Mouse (Mus musculus) thymus, postnatal 10 days (tissue): Measurements from ENCODE around the gene Slc15a3.

Source experiments
- DNase-seq, 2 experiments: peaks; one replicate each; pipeline ENCODE4 v3.0.0; 2021; ENCODE audit warnings: low spot score in 2 of 2

The Slc15a3 gene

DNA sequence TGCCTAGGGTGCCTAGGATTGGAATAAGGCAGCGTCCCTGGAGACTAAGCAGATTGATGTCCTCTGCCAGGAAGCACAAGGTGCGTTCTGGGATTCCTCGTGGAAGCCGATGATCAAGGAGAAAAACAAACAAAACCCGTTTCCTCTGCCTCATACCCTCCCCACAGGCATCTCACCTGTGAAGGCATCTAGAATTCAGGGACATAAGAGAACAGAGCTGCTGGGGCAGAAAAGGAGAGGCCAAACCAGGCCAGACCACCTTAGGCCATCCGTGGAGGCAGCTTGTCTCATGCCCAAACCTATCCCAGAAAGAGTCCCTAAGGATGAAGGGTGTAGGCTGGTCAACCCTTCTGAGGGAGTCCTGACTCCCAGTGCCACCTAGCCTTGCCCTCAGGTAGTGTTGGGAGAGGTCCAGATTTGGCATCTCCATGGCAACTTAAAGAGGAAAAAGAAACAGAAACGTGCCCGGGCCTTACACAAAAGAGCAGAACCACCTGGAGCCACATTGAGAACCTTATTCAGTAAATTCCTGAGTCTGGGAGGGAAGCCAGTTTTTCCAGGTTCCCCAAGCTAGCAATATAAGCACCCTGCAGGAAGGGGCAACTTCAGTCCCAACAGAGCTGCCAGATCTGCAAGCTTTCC is 30.5 kb downstream of the Slc15a3 start, which contains the start of gene Tmem132a:
Gene Tmem132a (minus strand): TSS at position 55 of the 642 bp plus-strand sequence.
- DNase-seq = no peak

DNA sequence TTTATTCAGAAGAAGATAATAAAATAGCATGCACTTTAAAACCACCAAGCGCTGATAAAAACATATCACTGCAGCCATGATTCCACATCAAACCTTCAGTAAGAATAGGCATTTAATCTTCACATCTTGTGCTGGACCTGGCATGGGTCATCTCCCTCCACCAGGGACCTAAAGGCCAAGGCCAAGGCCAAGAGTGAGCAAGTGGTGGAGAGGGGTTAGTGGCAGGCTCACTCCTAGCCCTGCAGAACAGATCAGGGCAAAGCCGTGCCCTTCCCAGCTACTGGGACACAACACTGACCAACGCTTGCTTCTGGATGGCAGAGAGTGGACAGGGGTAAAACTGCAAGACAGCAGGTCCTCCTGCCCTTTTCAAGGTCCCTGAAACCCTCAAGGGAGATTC is 31.1 kb downstream of the Slc15a3 start:
- no peak for DNase-seq

DNA sequence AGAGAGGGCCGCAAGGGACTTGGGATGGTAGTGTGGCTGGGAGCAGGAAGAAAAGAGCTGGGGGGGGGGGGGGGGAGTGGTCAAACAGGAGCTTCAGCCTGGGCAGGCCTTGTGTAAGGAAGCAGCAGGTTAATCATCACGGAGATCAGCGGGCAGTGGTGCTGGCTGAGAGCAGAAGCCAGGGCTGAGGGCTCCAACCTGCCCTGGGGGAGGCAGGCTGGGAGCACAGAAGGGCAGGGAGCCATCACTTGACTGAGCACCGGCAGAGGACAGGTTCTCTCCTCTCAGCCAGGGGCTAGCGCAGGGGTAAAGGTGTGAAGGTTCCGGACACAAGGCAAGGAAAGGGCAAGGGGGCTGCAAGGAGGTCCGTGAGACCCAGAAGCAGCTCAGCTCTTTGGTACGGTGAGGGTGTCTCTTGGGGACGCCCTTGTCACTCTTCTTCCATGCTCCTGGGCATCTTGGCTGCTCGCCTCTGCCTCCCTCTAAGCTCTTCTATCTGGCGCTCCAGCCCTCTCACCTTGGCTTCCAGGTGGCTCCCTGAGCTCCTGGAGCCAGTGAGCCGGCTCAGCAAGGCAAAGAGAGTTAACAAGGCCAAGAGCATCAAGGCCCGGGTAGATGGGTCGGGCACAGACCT is 31.9 kb downstream of the Slc15a3 start:
- no peak for DNase-seq

DNA sequence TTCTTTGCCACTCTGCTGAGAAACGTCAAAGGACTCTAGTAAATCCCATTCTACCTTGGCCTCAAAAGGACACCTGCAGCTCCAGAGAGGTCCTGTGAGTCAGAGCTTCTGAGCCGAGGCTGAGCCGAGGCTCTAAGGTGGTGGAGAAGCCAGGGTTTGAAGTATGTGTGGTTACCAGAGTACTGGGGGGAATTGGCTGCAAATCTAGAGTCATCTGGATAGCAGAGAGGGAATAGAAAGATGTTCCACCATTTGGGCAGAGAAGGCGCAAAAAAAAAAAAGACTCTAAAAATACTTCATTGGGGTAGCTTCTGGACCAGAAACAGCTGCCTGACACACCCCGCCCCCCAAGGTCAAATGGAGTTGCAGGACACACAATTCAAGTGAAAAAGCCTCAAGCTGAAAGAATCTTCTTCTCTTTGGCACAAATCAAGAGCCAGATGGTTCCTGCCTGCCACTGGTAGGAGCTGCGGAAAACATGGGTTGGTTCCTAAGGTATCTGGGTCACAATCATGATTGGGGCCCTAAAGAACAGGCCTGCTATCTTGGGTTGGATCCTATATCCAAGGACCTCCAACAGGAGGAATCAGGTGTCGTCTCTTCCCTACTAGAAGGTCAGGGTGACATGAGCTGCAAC is 38.8 kb downstream of the Slc15a3 start:
- DNase-seq = no peak

DNA sequence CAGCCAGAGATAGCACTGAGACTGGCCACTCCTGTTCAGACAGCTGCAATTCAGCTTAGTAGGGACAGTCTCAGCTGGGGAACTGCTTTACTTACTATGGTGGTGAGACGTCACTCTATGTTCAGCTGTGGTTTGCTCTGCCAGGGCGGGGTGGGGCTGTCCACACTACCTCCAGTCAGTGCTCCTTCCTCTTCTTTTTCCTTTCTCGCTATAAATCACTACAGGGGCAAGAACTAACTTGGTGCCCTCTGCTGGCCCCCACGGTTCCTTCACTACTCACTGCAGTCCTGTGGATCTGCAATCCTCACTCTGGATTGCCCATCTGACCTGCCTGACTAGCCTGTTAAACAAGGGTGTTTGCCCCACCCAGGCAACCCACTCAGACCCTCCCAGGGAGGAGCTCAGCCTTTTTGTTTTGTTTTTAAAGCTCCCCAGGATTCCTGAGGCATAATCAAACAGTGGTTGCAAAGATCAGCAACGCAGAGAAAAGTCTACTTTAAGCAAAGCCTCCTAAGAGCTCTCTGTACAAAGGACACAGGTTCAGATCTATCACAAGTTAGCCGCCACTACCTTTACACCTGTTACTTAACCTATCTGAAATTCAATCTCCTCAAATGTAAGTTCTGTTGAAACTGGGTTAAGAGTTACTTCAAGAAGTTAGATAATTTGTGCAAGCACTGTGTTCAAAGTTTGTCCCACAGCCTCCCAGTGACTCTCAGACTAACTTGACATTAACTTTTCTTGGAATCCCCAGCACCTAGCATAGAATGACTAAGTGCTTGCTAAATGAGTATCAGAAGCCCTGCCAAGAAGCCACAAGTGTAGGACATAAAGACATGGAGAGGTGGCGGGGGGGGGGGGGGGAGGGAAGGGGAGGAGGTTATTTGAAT is 40.8 kb downstream of the Slc15a3 start:
- peak; percentile 16 to 46 for DNase-seq

DNA sequence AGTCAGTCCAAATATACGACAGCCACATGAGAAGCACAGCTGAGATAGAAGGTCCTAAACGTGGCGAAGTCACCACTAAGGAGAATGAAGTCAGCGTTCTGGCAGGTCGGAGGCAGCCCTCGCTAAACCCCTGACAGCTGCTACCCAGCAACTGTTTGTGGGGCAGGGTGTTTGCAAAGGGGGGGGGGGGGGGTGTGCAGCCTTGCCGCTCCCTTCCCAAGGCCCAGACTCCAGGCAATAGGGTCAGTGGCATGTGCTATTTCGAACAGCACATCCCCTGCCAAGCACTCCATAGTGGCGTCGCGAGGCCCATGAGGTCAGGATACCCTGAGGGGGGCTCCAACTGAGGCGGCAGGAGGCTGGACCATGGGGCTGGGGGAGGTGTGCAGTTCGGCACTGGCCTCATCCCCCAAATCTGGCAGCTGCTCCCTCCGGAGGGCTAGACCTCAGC is 41.5 kb downstream of the Slc15a3 start:
- no peak for DNase-seq

DNA sequence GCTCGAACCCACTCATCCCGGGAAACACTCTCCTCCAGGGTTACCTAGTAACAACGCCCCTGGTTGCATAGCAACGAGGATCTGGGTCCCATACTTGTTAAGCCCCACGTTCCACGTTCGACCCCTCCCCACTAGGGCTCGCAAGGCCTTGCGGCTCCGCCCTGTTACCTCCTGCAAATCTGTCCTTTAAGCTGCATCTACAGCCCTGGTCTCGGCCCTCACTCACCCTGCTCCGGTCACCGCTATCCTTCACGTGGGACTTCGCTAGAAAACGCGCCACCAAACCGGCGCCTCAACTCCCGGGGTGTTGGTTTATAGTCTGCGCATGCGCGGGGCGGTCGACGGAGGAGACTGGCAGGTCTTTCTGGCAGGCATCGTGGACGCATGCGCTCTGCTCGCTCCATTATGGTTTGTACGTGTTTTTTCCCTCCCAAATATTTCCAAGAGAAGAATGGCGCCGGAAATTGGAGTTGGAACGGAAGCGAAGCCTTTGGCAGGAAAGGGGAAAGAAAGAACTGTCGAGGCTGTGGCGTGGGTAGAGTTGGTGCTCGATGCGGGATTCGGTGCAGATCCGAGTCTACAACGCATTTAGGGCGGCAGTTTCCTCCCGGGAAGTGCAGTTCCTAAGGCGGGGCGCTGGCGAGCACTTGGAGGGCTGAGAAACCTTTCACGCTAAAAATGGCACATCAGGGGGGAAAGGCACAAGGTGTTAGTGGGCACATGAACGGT is 42.1 kb downstream of the Slc15a3 start, which contains the start of gene Tmem109:
Gene Tmem109 (minus strand): TSS at position 576 of the 729 bp plus-strand sequence.
- peak; percentile 85 to 90 for DNase-seq

DNA sequence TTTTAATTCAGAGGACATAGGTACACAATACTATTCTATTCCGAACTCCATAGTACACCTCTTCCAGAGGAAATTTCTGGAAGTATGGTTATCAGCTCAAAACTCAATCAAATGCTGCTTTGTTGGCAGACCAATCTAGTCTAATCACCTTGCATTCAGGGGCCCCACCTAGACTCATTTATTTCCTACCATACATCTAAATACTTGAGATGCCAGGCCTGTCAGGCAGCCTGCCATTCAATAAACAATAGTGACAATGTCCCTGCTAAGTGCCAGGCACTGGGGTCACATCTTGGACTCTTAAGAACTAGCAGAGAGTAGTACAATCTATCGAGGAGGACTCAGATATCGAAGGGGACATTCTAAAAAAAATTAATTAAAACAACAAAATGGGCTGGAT is 52.7 kb downstream of the Slc15a3 start:
- no peak for DNase-seq

DNA sequence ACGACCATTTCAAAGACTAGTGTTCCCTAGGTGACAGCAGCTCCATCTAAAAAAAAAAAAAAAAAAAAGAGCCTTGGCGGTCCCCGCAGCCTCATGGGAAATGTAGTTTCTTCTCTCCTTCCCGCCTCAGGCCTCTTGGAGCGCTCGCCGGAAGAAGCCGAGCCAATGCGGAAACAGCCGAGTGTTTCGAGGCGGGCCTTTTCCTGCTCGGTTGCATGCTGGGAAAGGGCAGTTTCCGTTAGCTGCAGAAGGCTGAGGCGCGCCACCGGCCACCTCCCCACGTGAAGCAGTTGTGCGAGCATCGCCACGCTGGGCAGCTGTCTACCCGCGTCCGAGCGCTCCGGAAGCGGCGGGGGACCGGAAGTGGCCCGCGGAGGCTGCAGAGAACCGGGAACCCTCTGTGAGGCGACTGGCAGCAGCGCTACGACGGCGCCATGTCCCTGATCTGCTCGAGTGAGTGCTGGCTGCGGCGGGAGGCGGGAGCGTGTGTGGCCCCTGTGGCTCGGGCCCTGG is 55.5 kb downstream of the Slc15a3 start, which contains the start of gene Prpf19:
Gene Prpf19 (plus strand): TSS at position 216 of the 513 bp plus-strand sequence.
- DNase-seq = peak; percentile 93 to 97

DNA sequence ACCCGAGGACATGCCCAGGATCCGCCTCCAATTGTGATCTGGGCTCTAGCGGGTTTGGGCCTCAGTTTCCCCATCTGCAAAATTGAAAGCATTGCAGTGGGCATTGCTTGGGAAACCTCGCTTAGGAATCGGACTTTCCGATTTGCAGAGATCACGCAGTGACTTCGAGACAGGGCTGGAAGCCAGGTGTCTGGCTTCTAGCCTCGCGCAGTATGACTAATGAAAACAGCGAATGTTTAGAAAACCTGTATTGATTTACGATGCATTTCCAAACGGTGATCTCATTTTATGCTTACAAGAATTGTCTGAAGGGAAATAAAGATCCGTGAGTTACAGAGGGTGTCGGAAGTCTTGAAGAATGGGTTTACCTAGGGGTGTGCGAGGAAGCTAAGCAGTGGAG is 56.2 kb downstream of the Slc15a3 start:
- DNase-seq = no peak

DNA sequence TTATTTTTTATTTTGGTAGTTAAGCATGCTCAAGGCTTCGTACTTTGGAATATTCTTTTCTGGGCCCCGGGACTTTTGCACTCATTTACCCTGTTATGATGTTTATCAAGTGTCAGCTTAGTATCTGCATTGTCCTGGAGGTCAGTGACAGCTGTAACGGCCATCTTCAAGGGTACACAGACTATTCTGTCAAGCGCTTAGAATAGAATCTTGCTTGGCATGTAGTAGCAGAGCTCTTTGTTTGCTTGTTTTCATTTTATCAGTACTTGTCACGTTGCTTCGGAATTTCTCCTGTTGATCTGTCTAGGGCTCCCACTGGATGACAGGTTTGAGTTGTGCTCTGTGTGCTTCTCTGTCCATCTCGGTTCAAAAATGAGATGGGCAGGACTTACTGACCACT is 57.3 kb downstream of the Slc15a3 start:
- DNase-seq = no peak

DNA sequence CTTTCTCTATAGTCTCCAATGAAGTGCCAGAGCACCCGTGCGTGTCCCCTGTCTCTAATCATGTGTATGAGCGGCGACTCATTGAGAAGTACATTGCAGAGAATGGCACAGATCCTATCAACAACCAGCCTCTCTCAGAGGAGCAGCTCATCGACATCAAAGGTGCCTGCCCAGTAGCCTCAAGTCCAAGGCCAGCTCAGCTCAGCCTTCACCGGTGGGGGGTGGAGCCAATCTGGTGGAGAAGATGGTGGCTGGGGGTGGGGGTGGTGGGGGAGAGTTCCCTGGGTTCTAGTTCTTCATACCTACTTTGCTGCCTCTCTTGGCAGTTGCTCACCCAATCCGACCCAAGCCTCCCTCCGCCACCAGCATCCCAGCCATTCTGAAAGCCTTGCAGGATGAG is 58.0 kb downstream of the Slc15a3 start:
- DNase-seq = no peak

DNA sequence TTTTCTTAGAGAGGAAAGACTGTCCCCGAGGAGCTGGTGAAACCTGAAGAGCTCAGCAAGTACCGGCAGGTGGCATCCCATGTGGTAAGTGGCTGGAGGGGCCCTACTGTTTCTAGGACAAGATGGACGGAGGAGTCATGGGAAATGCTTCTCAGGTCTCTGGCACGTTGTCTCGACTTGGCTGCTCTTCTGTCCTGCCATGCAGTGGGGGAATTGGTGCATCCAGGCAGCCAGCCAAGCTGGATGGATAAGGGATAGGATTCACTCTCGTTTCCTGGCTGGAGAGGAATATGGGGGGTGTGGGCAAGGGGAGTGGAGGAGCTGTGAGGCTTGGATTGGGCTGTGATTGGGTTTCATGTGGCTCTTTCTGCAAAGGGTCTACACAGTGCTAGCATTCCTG is 60.8 kb downstream of the Slc15a3 start:
- no peak for DNase-seq

DNA sequence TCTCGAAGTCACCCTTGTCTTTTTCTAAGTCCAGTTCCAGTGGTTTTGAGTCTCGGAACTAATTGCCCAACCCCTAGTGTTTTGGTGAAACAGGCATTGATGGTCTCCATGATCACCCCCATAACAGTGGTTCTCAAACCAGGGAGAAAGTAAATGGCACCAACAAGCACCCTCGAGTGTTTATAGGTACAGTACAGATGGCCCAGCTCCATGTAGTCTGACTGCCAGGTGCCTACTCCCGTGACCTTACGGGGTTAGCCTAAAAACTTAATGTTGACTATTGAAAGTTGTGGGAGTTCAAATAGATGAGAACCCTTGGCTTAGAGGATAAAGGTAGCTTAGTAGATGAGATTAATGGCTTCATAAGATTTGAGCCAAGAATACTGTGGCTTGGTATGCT is 61.5 kb downstream of the Slc15a3 start:
- no peak for DNase-seq

DNA sequence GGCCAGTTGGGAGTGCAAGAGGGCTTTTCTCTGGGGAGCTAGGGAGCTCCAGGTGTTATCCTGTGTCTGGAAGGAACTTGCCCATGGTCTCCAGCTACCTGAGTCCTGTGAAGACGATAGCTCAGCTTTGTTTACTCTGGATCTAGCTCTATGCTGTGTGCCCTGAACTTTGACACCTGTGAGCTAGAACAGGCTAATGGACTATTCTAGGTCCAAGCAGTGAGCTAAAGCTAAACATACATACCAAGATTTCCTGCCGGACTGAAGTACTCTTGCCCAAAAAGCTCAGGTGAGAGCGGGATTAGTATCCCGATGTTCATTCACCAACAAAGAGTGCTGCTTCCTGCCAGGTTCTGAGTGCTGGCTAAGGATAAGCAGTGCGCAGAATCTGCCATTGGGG is 65.0 kb downstream of the Slc15a3 start:
- DNase-seq = no peak

DNA sequence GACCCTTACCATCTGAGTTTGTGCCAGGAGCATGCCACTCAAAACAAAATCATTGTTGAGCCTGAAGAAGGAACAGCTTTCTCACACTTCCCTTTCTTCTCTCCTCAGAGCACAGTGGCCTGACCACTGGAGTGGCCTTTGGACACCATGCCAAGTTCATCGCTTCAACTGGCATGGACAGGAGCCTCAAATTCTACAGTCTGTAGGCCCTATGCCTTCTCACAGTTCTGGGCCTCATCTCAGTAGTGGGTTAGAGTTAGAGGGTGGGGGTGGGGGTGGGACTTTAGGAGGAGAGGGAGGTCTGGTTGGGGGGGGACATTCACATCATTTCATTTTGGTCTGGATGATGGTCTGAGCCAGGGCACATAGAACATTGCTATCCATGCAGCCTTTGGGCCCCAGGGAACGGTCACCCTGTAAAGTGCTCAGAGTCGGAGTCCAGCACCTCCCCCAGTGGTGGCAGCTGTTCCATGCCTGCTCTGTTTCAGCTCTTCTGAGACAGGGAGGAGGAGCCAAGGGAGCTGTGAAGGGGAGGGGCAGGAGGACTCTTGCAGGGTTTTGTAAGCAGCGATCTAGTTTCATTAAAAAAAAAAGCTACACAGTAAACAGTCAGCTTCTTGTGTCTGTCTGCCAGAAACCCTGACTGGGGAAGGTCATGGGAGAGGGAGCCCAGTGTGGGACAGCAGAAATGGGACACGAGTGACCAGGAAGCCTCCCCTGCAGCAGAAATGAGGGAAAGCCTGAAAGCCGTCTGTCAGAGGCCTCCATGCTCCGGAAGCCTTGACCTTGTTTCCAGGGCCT is 65.6 kb downstream of the Slc15a3 start:
- DNase-seq = no peak

DNA sequence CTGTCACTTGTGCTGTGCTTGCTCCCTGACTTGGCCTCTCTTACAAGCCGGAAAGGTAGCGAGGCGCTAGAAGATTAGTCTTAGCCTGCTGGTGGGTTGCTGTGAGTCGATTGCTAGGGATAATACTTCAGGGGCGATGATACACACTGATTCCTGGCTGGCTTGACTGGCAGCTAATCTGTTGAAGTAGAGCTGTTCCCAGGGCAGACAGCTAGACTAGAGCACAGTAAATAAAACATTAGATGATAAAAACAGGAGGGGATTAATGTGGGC is 66.1 kb downstream of the Slc15a3 start:
- DNase-seq = no peak

DNA sequence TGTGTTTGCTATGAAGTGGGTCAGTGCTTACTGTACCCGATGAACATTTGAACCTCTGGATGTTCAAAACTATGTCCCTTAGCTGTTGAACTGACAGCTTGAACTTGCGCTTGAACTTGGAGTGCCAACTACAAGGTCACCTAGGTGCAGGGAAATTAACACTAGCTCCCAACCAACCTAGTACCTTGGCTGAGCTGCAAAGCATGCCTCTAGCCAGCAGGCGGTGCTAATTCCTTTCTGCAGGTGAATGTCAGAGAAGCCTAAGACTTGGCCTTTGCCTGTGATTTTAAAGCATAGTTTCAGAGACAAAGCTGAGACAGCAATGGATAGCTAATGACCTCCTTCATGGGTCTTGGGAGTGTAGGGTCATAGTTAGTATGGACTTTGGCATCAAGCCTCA is 68.4 kb downstream of the Slc15a3 start:
- DNase-seq = peak; percentile 15 to 57
